9 mouse cellular contexts compared by ENCODE assay signal in genomic region chr10:21465362-21465761, GRCm38 (mm10).
A peak's percentile ranks its signal among the peaks of the same experiment; 100 is the strongest.
DNase-seq lines count a peak whose midpoint lies in the region; ATAC-seq and TF ChIP-seq lines count a peak whose summit lies in the region.
"Had no signal": no experiment of that assay in that cellular context is flagged by ENCODE, and none has a peak within 500 bp of the region (broad histone marks: within the 10 kb centered on the region; RNA-seq: fewer than 3 reads in every experiment).

No protein-coding gene starts in this region.

- H3K79me2 ChIP-seq in CH12.LX (replicated peaks; ENCODE audit: control insufficient read depth, extremely low read depth, insufficient read depth, poor library complexity, severe bottlenecking) = no peaks in the 10 kb centered on the region

- no peak for TF ChIP-seq EP300 in CH12.LX (IDR thresholded peaks at IDR 0.05; ENCODE audit: low read length)
- TF ChIP-seq EP300 in liver, postnatal 0 days (IDR thresholded peaks at IDR 0.05; ENCODE audit: low read depth) = no peak

- H3K9ac ChIP-seq in CH12.LX (ENCODE audit: insufficient read depth, low read depth) = no peak overlapping the region
- H3K9ac ChIP-seq in forebrain, embryonic 13.5 days = no peak overlapping the region
- no peak overlapping the region for H3K9ac ChIP-seq in liver, postnatal 0 days (replicated peaks)
- H3K9ac ChIP-seq in neural tube, embryonic 15.5 days (replicated peaks) = no peak overlapping the region
- H3K9ac ChIP-seq: limb, embryonic 15.5 days had no signal

- in situ Hi-C loops in CH12.LX (cut with MboI; ENCODE audit: low pct_ligation_motif_present, low pct_unique_long_range_greater_than_20kb, low sequenced_read_pairs) = no loop called here

- peak overlapping the region; percentile 41 for H3K4me2 ChIP-seq in CH12.LX (ENCODE audit: insufficient read depth, low read depth, poor library complexity, severe bottlenecking)
- H3K4me2 ChIP-seq in forebrain, embryonic 13.5 days = peak overlapping the region; percentile 35
- peak overlapping the region; percentile 53 for H3K4me2 ChIP-seq in liver, postnatal 0 days (ENCODE audit: low read depth, low read length)
- peak overlapping the region; percentile 42 for H3K4me2 ChIP-seq in neural tube, embryonic 15.5 days
- H3K4me2 ChIP-seq: limb, embryonic 15.5 days had no signal

- 3% methylated on average over 15 of the region's 15 CpGs for WGBS in forebrain, embryonic 13.5 days
- 3% methylated on average over 15 of the region's 15 CpGs for WGBS in liver, postnatal 0 days (ENCODE audit: insufficient replicate concordance)
- WGBS in neural tube, embryonic 15.5 days = 2% methylated on average over 15 of the region's 15 CpGs

- H3K4me1 ChIP-seq in CH12.LX (ENCODE audit: control insufficient read depth in 1 of 2, insufficient read depth in 2 of 2) = peaks cover 7 to 31% of the 10 kb centered on the region in 2 experiments
- peaks cover 19% of the 10 kb centered on the region for H3K4me1 ChIP-seq in forebrain, embryonic 13.5 days
- H3K4me1 ChIP-seq in liver, postnatal 0 days (ENCODE audit: insufficient read depth) = peaks cover 15% of the 10 kb centered on the region; the same call in 1 of the 2 replicates
- peaks cover 11% of the 10 kb centered on the region; the same call in 1 of the 2 replicates for H3K4me1 ChIP-seq in neural tube, embryonic 15.5 days

- dilution Hi-C loops in CH12.LX (cut with MboI; ENCODE audit: extremely low pct_ligation_motif_present, extremely low pct_unique_long_range_greater_than_20kb, low sequenced_read_pairs) = no loop called here

- H3K27ac ChIP-seq in CH12.LX (ENCODE audit: insufficient read depth, low read depth) = no peak overlapping the region
- no peak overlapping the region for H3K27ac ChIP-seq in forebrain, embryonic 13.5 days
- no peak overlapping the region for H3K27ac ChIP-seq in liver, postnatal 0 days (ENCODE audit: low read depth)
- no peak overlapping the region for H3K27ac ChIP-seq in neural tube, embryonic 15.5 days (replicated peaks)

- no peaks in the 10 kb centered on the region for H3K9me3 ChIP-seq in CH12.LX (replicated peaks; ENCODE audit: low read length)
- no peaks in the 10 kb centered on the region for H3K9me3 ChIP-seq in forebrain, embryonic 13.5 days (replicated peaks)
- H3K9me3 ChIP-seq in liver, postnatal 0 days (ENCODE audit: low read length) = no peaks in the 10 kb centered on the region
- no peaks in the 10 kb centered on the region for H3K9me3 ChIP-seq in neural tube, embryonic 15.5 days (replicated peaks)
- H3K9me3 ChIP-seq: limb, embryonic 15.5 days had no signal

- peak; percentile 77 for DNase-seq in CH12.LX (ENCODE audit: extremely low read depth)
- DNase-seq in c-Kit-positive CD71-positive TER-119-negative erythroid progenitor cells, embryonic 14.5 days (ENCODE audit: low read depth) = peak; percentile 60
- peak; percentile 89 to 93 for DNase-seq in heart, postnatal 10 days
- peak; percentile 87 to 91 for DNase-seq in kidney, postnatal 4 days
- DNase-seq in liver, postnatal 0 days = peak; percentile 84
- DNase-seq in testis, postnatal 10 days (ENCODE audit: low spot score) = peak; percentile 91

- TF ChIP-seq POLR2A in CH12.LX (IDR thresholded peaks at IDR 0.05; ENCODE audit: low read depth, low read length) = no peak

- H3K27me3 ChIP-seq in CH12.LX (replicated peaks) = peaks cover 1% of the 10 kb centered on the region
- peaks cover 6% of the 10 kb centered on the region for H3K27me3 ChIP-seq in forebrain, embryonic 13.5 days
- no peaks in the 10 kb centered on the region for H3K27me3 ChIP-seq in liver, postnatal 0 days (ENCODE audit: insufficient read depth, low read length)
- H3K27me3 ChIP-seq in neural tube, embryonic 15.5 days (replicated peaks) = peaks cover 15% of the 10 kb centered on the region; the same call in 1 of the 2 replicates

- TF ChIP-seq RAD21 in CH12.LX (IDR thresholded peaks at IDR 0.05; ENCODE audit: low read depth, low read length) = peak; percentile 97

- intact Hi-C loops in heart, postnatal 10 days (cut with DNase I) = loop anchor here (1.0 to 10.0 kb wide), 8 partner anchors 82 to 545 kb away; no protein-coding TSS in a partner anchor

- H3K36me3 ChIP-seq in CH12.LX (replicated peaks in 1 of 2; ENCODE audit: control insufficient read depth in 1 of 2, insufficient read depth in 1 of 2, low read length in 1 of 2) = no peaks in the 10 kb centered on the region
- no peaks in the 10 kb centered on the region for H3K36me3 ChIP-seq in forebrain, embryonic 13.5 days (ENCODE audit: poor library complexity, severe bottlenecking)
- no peaks in the 10 kb centered on the region for H3K36me3 ChIP-seq in liver, postnatal 0 days (replicated peaks; ENCODE audit: insufficient read depth, low read length)
- no peaks in the 10 kb centered on the region for H3K36me3 ChIP-seq in neural tube, embryonic 15.5 days
- H3K36me3 ChIP-seq: limb, embryonic 15.5 days had no signal

- peak; percentile 75 for ATAC-seq in forebrain, embryonic 13.5 days
- ATAC-seq in liver, postnatal 0 days = peak; percentile 66
- peak; percentile 81 for ATAC-seq in neural tube, embryonic 15.5 days (ENCODE audit: low FRiP score)

- no peak overlapping the region for H3K4me3 ChIP-seq in CH12.LX (replicated peaks in 1 of 3; ENCODE audit: low read depth in 2 of 3, low read length in 2 of 3, poor library complexity in 1 of 3)
- no peak overlapping the region for H3K4me3 ChIP-seq in forebrain, embryonic 13.5 days
- no peak overlapping the region for H3K4me3 ChIP-seq in liver, postnatal 0 days (ENCODE audit: low read depth, low read length)
- H3K4me3 ChIP-seq in neural tube, embryonic 15.5 days (replicated peaks) = no peak overlapping the region
- H3K4me3 ChIP-seq: limb, embryonic 15.5 days had no signal

- peak; percentile 91 to 97 for TF ChIP-seq CTCF in CH12.LX (conservative IDR thresholded peaks at IDR 0.05 in 1 of 2, IDR thresholded peaks at IDR 0.05 in 1 of 2; ENCODE audit: low read depth in 2 of 2, low read length in 2 of 2)
- peak; percentile 95 for TF ChIP-seq CTCF in liver, postnatal 0 days (IDR thresholded peaks at IDR 0.05; ENCODE audit: low read depth)

TF ChIP-seq in CH12.LX, 34 proteins besides CTCF, POLR2A, EP300 and RAD21:
- TF ChIP-seq USF1 (IDR thresholded peaks at IDR 0.05; ENCODE audit: low read depth, low read length) = no peak
- TF ChIP-seq CHD1 (IDR thresholded peaks at IDR 0.05; ENCODE audit: low read depth, low read length) = no peak
- TF ChIP-seq ELF1 (IDR thresholded peaks at IDR 0.05; ENCODE audit: low read depth, low read length) = no peak
- no peak for TF ChIP-seq ZMIZ1 (IDR thresholded peaks at IDR 0.05; ENCODE audit: low read depth, low read length)
- TF ChIP-seq SMC3 (IDR thresholded peaks at IDR 0.05; ENCODE audit: low read depth, low read length) = peak; percentile 93
- no peak for TF ChIP-seq GABPA (IDR thresholded peaks at IDR 0.05; ENCODE audit: insufficient replicate concordance, low read depth, low read length)
- TF ChIP-seq NRF1 (IDR thresholded peaks at IDR 0.05; ENCODE audit: low read depth, low read length) = no peak
- TF ChIP-seq MAZ (IDR thresholded peaks at IDR 0.05; ENCODE audit: low read depth, low read length) = no peak
- TF ChIP-seq POLR2AphosphoS2 (IDR thresholded peaks at IDR 0.05; ENCODE audit: low read depth, low read length) = no peak
- no peak for TF ChIP-seq JUND (conservative IDR thresholded peaks at IDR 0.05; ENCODE audit: low read depth, low read length)
- TF ChIP-seq MEF2A (IDR thresholded peaks at IDR 0.05; ENCODE audit: borderline replicate concordance, low read depth, low read length) = no peak
- TF ChIP-seq BHLHE40 (IDR thresholded peaks at IDR 0.05; ENCODE audit: low read depth, low read length) = no peak
- 0 out of 2 replicates have a peak, but pooled peaks have one; percentile 29 for TF ChIP-seq TCF12 (IDR thresholded peaks at IDR 0.05; ENCODE audit: low read depth, low read length)
- TF ChIP-seq USF2 (conservative IDR thresholded peaks at IDR 0.05; ENCODE audit: low read depth, low read length) = no peak
- TF ChIP-seq UBTF (IDR thresholded peaks at IDR 0.05; ENCODE audit: low read depth, low read length) = no peak
- no peak for TF ChIP-seq MXI1 (IDR thresholded peaks at IDR 0.05; ENCODE audit: low read depth, low read length)
- TF ChIP-seq HCFC1 (IDR thresholded peaks at IDR 0.05; ENCODE audit: low read depth, low read length) = no peak
- TF ChIP-seq IRF4 (IDR thresholded peaks at IDR 0.05; ENCODE audit: low read depth, low read length) = peak; percentile 44; the same call in 1 of the 2 replicates
- TF ChIP-seq ZNF384 (IDR thresholded peaks at IDR 0.05; ENCODE audit: low read depth, low read length) = no peak
- TF ChIP-seq MAFK (IDR thresholded peaks at IDR 0.05; ENCODE audit: insufficient replicate concordance, low read length) = no peak
- 0 out of 2 replicates have a peak, but pooled peaks have one; percentile 29 for TF ChIP-seq MYC (IDR thresholded peaks at IDR 0.05; ENCODE audit: low read depth, low read length)
- no peak for TF ChIP-seq E2F4 (IDR thresholded peaks at IDR 0.05; ENCODE audit: insufficient replicate concordance, low read depth, low read length)
- peak; percentile 90 for TF ChIP-seq ZC3H11A (IDR thresholded peaks at IDR 0.05; ENCODE audit: low read depth, low read length)
- TF ChIP-seq SIN3A (IDR thresholded peaks at IDR 0.05; ENCODE audit: low read length) = no peak
- TF ChIP-seq ZKSCAN1 (IDR thresholded peaks at IDR 0.05; ENCODE audit: borderline replicate concordance, low read depth, low read length) = no peak
- no peak for TF ChIP-seq TBP (conservative IDR thresholded peaks at IDR 0.05; ENCODE audit: low read depth, low read length)
- TF ChIP-seq NELFE (IDR thresholded peaks at IDR 0.05; ENCODE audit: low read depth, low read length) = peak; percentile 46; the same call in 1 of the 2 replicates
- no peak for TF ChIP-seq JUN (IDR thresholded peaks at IDR 0.05; ENCODE audit: insufficient read depth, low read depth, low read length)
- no peak for TF ChIP-seq MAX (IDR thresholded peaks at IDR 0.05; ENCODE audit: low read length)
- no peak for TF ChIP-seq KAT2A (IDR thresholded peaks at IDR 0.05; ENCODE audit: insufficient replicate concordance, low read length)
- TF ChIP-seq CHD2 (IDR thresholded peaks at IDR 0.05; ENCODE audit: low read length) = no peak
- no peak for TF ChIP-seq PAX5 (IDR thresholded peaks at IDR 0.05; ENCODE audit: low read length)
